31 mouse cellular contexts compared by ENCODE assay signal in genomic region chr9:21841340-21841739, GRCm38 (mm10). TPM values are rescaled to one million over a fixed set of nuclear protein-coding genes. Genes with fewer than 3 reads are reported as not detected.
"Had no signal": no experiment of that assay in that cellular context is flagged by ENCODE, and none has a peak within 500 bp of the region (broad histone marks: within the 10 kb centered on the region; RNA-seq: fewer than 3 reads in every experiment).

No protein-coding gene starts in this region.

- H3K27ac ChIP-seq: hindbrain, embryonic 10.5 days; hindbrain, embryonic 12.5 days; hindbrain, embryonic 14.5 days; intestine, embryonic 15.5 days; layer of hippocampus, adult 2 months; limb, embryonic 12.5 days; liver, embryonic 13.5 days; liver, embryonic 15.5 days had no signal

- H3K4me2 ChIP-seq: heart, embryonic 12.5 days; hindbrain, embryonic 12.5 days; hindbrain, embryonic 14.5 days; intestine, embryonic 15.5 days; limb, embryonic 12.5 days; liver, embryonic 13.5 days; liver, embryonic 15.5 days had no signal

- H3K9me3 ChIP-seq: heart, embryonic 10.5 days; heart, embryonic 12.5 days; hindbrain, embryonic 10.5 days; hindbrain, embryonic 12.5 days; intestine, embryonic 15.5 days; limb, embryonic 12.5 days; liver, embryonic 13.5 days; liver, embryonic 15.5 days had no signal

- H3K9ac ChIP-seq: heart, embryonic 12.5 days; hindbrain, embryonic 12.5 days; hindbrain, embryonic 14.5 days; intestine, embryonic 15.5 days; limb, embryonic 12.5 days; liver, embryonic 13.5 days; liver, embryonic 15.5 days; liver, postnatal 0 days had no signal

- H3K4me3 ChIP-seq: heart, embryonic 10.5 days; heart, embryonic 12.5 days; hindbrain, embryonic 10.5 days; hindbrain, embryonic 12.5 days; intestine, embryonic 15.5 days; layer of hippocampus, adult 2 months; limb, embryonic 12.5 days; liver, embryonic 13.5 days; liver, embryonic 15.5 days had no signal

- ATAC-seq: hindbrain, embryonic 16.5 days; inflammation-experienced regulatory T-cells, adult 6 months; intestine, embryonic 15.5 days; intestine, postnatal 0 days; liver, postnatal 0 days had no signal

- H3K27me3 ChIP-seq: heart, embryonic 12.5 days; hindbrain, embryonic 12.5 days; intestine, embryonic 15.5 days; limb, embryonic 12.5 days; liver, embryonic 13.5 days; liver, embryonic 15.5 days had no signal

- DNase-seq: gastrocnemius, postnatal 25 days; heart, postnatal 4 days; kidney, adult 18-20 months; kidney, adult 8-10 months; kidney, postnatal 10 days; kidney, postnatal 25 days; kidney, postnatal 4 days; layer of hippocampus, postnatal 36 days; left cerebral cortex, postnatal 4 days; liver, embryonic 13.5 days; liver, postnatal 0 days; lung, adult 2 months had no signal

- H3K4me1 ChIP-seq: hindbrain, embryonic 12.5 days had no signal

RNA-seq across cellular contexts. Expression of gene Angptl8, which starts 6.0 kb away (rescaled TPM):
- total RNA-seq: gastrocnemius, adult 8-10 months; heart, postnatal 4 days; layer of hippocampus, adult 2 months; layer of hippocampus, postnatal 14 days; layer of hippocampus, postnatal 36 days; left cerebral cortex, adult 18-20 months; left cerebral cortex, adult 8-10 months; left cerebral cortex, postnatal 10 days; left cerebral cortex, postnatal 25 days; left cerebral cortex, postnatal 4 days had no signal
- polyA plus RNA-seq: frontal cortex, adult 2 months; inflammation-experienced regulatory T-cells, adult 6 months had no signal

RNA-seq across cellular contexts. Expression of gene Kank2, which starts 42.8 kb away (rescaled TPM):
- polyA plus RNA-seq: inflammation-experienced regulatory T-cells, adult 6 months had no signal
